Comparison of ENCODE assay signal across 24 mouse cellular contexts in genomic region chr15:81370356-81370755, GRCm38 (mm10). TPM values are rescaled to one million over a fixed set of nuclear protein-coding genes. Genes with fewer than 3 reads are reported as not detected.
DNase-seq lines count a peak whose midpoint lies in the region; ATAC-seq and TF ChIP-seq lines count a peak whose summit lies in the region.
"Had no signal": no experiment of that assay in that cellular context is flagged by ENCODE, and none has a peak within 500 bp of the region (broad histone marks: within the 10 kb centered on the region; RNA-seq: fewer than 3 reads in every experiment).

No protein-coding gene starts in this region.

- TF ChIP-seq CTCF in lung, embryonic 14.5 days (IDR thresholded peaks at IDR 0.05; ENCODE audit: low read depth) = no peak
- TF ChIP-seq CTCF in midbrain, postnatal 0 days (IDR thresholded peaks at IDR 0.05) = no peak

- H3K27ac ChIP-seq in lung, embryonic 14.5 days (ENCODE audit: low read depth) = no peak overlapping the region
- no peak overlapping the region for H3K27ac ChIP-seq in embryonic facial prominence, embryonic 10.5 days (replicated peaks)
- no peak overlapping the region for H3K27ac ChIP-seq in midbrain, postnatal 0 days (ENCODE audit: low read depth, low read length)
- H3K27ac ChIP-seq: embryonic facial prominence, embryonic 12.5 days; forebrain, embryonic 15.5 days; heart, adult 2 months; heart, embryonic 15.5 days; hindbrain, embryonic 10.5 days; hindbrain, embryonic 14.5 days had no signal

- no peaks in the 10 kb centered on the region for H3K9me3 ChIP-seq in lung, embryonic 14.5 days (ENCODE audit: low read depth, low read length)
- no peaks in the 10 kb centered on the region for H3K9me3 ChIP-seq in embryonic facial prominence, embryonic 10.5 days
- H3K9me3 ChIP-seq in midbrain, postnatal 0 days (ENCODE audit: low read length) = no peaks in the 10 kb centered on the region
- H3K9me3 ChIP-seq: embryonic facial prominence, embryonic 12.5 days; forebrain, embryonic 15.5 days; G1E; heart, embryonic 15.5 days; hindbrain, embryonic 10.5 days had no signal

- intact Hi-C loops in heart, postnatal 36 days (cut with DNase I) = no loop called here

- H3K9ac ChIP-seq in lung, embryonic 14.5 days = no peak overlapping the region
- H3K9ac ChIP-seq in midbrain, postnatal 0 days (replicated peaks; ENCODE audit: low read length, poor library complexity, severe bottlenecking) = no peak overlapping the region
- H3K9ac ChIP-seq: embryonic facial prominence, embryonic 12.5 days; forebrain, embryonic 15.5 days; heart, embryonic 15.5 days; hindbrain, embryonic 14.5 days had no signal

- no peak overlapping the region for H3K4me2 ChIP-seq in lung, embryonic 14.5 days
- H3K4me2 ChIP-seq in midbrain, postnatal 0 days (ENCODE audit: low read depth, low read length, poor library complexity, severe bottlenecking) = no peak overlapping the region
- H3K4me2 ChIP-seq: embryonic facial prominence, embryonic 12.5 days; forebrain, embryonic 15.5 days; heart, embryonic 11.5 days; heart, embryonic 15.5 days; hindbrain, embryonic 14.5 days had no signal

- 57% methylated on average over 1 of the region's 1 CpGs for WGBS in lung, embryonic 14.5 days
- WGBS in embryonic facial prominence, embryonic 10.5 days = 53% methylated on average over 1 of the region's 1 CpGs
- 33% methylated on average over 1 of the region's 1 CpGs for WGBS in midbrain, postnatal 0 days

- H3K4me3 ChIP-seq in lung, embryonic 14.5 days (ENCODE audit: low read depth, low read length) = no peak overlapping the region
- no peak overlapping the region for H3K4me3 ChIP-seq in embryonic facial prominence, embryonic 10.5 days
- H3K4me3 ChIP-seq in midbrain, postnatal 0 days (ENCODE audit: low read depth, low read length) = no peak overlapping the region
- H3K4me3 ChIP-seq: embryonic facial prominence, embryonic 12.5 days; forebrain, embryonic 15.5 days; heart, adult 2 months; heart, embryonic 15.5 days; hindbrain, embryonic 10.5 days had no signal

- no peak for ATAC-seq in lung, embryonic 14.5 days (ENCODE audit: insufficient read depth)
- ATAC-seq in midbrain, postnatal 0 days (ENCODE audit: low FRiP score) = no peak
- ATAC-seq: activated CD4-positive, CD25-positive, alpha-beta regulatory T cell, adult 4 months; forebrain, embryonic 15.5 days had no signal

- peak; percentile 52 for DNase-seq in heart, adult 11 months
- DNase-seq in heart, postnatal 36 days = no peak
- peak; percentile 5 for DNase-seq in lung, embryonic 14.5 days
- no peak for DNase-seq in lung, adult 18-20 months
- DNase-seq in R1 (ENCODE audit: low read depth, low spot score) = peak; percentile 94
- DNase-seq in embryonic facial prominence, embryonic 10.5 days (ENCODE audit: low spot score) = no peak
- DNase-seq in midbrain, postnatal 0 days (ENCODE audit: low spot score) = no peak
- DNase-seq: adrenal gland, postnatal 14 days; cerebellum, adult 11-12 months; cerebellum, adult 9-10 months; cerebellum, postnatal 36 days; gastrocnemius, postnatal 10 days; heart, adult 2 months; heart, postnatal 14 days had no signal

- H3K27me3 ChIP-seq in lung, embryonic 14.5 days (ENCODE audit: insufficient read depth, low read length) = no peaks in the 10 kb centered on the region
- no peaks in the 10 kb centered on the region for H3K27me3 ChIP-seq in embryonic facial prominence, embryonic 10.5 days (replicated peaks; ENCODE audit: low read depth, poor library complexity, severe bottlenecking)
- no peaks in the 10 kb centered on the region for H3K27me3 ChIP-seq in midbrain, postnatal 0 days (ENCODE audit: insufficient read depth, low read length)
- H3K27me3 ChIP-seq: embryonic facial prominence, embryonic 12.5 days; forebrain, embryonic 15.5 days; heart, embryonic 15.5 days had no signal

- no peaks in the 10 kb centered on the region for H3K4me1 ChIP-seq in lung, embryonic 14.5 days (ENCODE audit: insufficient read depth)
- H3K4me1 ChIP-seq in embryonic facial prominence, embryonic 10.5 days = no peaks in the 10 kb centered on the region
- H3K4me1 ChIP-seq in midbrain, postnatal 0 days (ENCODE audit: insufficient read depth, low read length) = no peaks in the 10 kb centered on the region
- H3K4me1 ChIP-seq: embryonic facial prominence, embryonic 12.5 days; forebrain, embryonic 15.5 days; heart, embryonic 15.5 days; hindbrain, embryonic 10.5 days had no signal

- H3K36me3 ChIP-seq in lung, embryonic 14.5 days (ENCODE audit: insufficient read depth) = peaks cover 91% of the 10 kb centered on the region
- H3K36me3 ChIP-seq in embryonic facial prominence, embryonic 10.5 days (replicated peaks) = peaks cover 100% of the 10 kb centered on the region
- H3K36me3 ChIP-seq in midbrain, postnatal 0 days (ENCODE audit: insufficient read depth, low read length) = peaks cover 32% of the 10 kb centered on the region

RNA-seq across cellular contexts. Expression of gene Slc25a17, which starts 9.7 kb away (rescaled TPM):
- 10 to 100 TPM; 15.7 to 18.0 TPM for total RNA-seq in heart, postnatal 36 days (2021)
- 103 and 109 TPM in 2 replicates for polyA plus RNA-seq in lung, embryonic 14.5 days (2014; fragmentation: Nextera tagmentation; extraction: Ambion mirVana)
- 83.0 and 94.0 TPM in 2 replicates for polyA plus RNA-seq in embryonic facial prominence, embryonic 10.5 days (2016; fragmentation: Nextera tagmentation; extraction: Ambion mirVana)
- total RNA-seq in midbrain, postnatal 0 days (2014; rRNA removed) = 74.4 and 77.4 TPM in 2 replicates
- 121 and 123 TPM in 2 replicates for polyA plus RNA-seq in midbrain, postnatal 0 days (2015; fragmentation: Nextera tagmentation; extraction: Ambion mirVana)

RNA-seq across cellular contexts. Expression of gene St13, which starts 29.5 kb away (rescaled TPM):
- 10 to 100 TPM; 98.6 to 99.5 TPM for total RNA-seq in heart, postnatal 36 days (2021)
- polyA plus RNA-seq in lung, embryonic 14.5 days (2014; fragmentation: Nextera tagmentation; extraction: Ambion mirVana) = 132 and 145 TPM in 2 replicates
- 231 and 233 TPM in 2 replicates for polyA plus RNA-seq in embryonic facial prominence, embryonic 10.5 days (2016; fragmentation: Nextera tagmentation; extraction: Ambion mirVana)
- 111 and 137 TPM in 2 replicates for total RNA-seq in midbrain, postnatal 0 days (2014; rRNA removed)
- 231 and 241 TPM in 2 replicates for polyA plus RNA-seq in midbrain, postnatal 0 days (2015; fragmentation: Nextera tagmentation; extraction: Ambion mirVana)

RNA-seq across cellular contexts. Expression of gene Xpnpep3, which starts 29.6 kb away (rescaled TPM):
- 10 to 100 TPM; 13.3 TPM for total RNA-seq in heart, postnatal 36 days (2021)
- polyA plus RNA-seq in lung, embryonic 14.5 days (2014; fragmentation: Nextera tagmentation; extraction: Ambion mirVana) = 8.6 and 9.6 TPM in 2 replicates
- polyA plus RNA-seq in embryonic facial prominence, embryonic 10.5 days (2016; fragmentation: Nextera tagmentation; extraction: Ambion mirVana) = 13.6 and 14.4 TPM in 2 replicates
- total RNA-seq in midbrain, postnatal 0 days (2014; rRNA removed) = 8.2 and 13.8 TPM in 2 replicates
- polyA plus RNA-seq in midbrain, postnatal 0 days (2015; fragmentation: Nextera tagmentation; extraction: Ambion mirVana) = 5.4 and 6.5 TPM in 2 replicates

RNA-seq across cellular contexts. Expression of gene Dnajb7, which starts 37.7 kb away (rescaled TPM):
- not detected for total RNA-seq in heart, postnatal 36 days (2021)
- polyA plus RNA-seq in lung, embryonic 14.5 days (2014; fragmentation: Nextera tagmentation; extraction: Ambion mirVana) = 1.4 and 2.2 TPM in 2 replicates
- polyA plus RNA-seq in embryonic facial prominence, embryonic 10.5 days (2016; fragmentation: Nextera tagmentation; extraction: Ambion mirVana) = 3.0 and 3.1 TPM in 2 replicates
- not detected in 2 replicates for total RNA-seq in midbrain, postnatal 0 days (2014; rRNA removed)
- polyA plus RNA-seq in midbrain, postnatal 0 days (2015; fragmentation: Nextera tagmentation; extraction: Ambion mirVana) = 0.16 and 0.26 TPM in 2 replicates
- total RNA-seq: adrenal gland, adult 18-20 months; adrenal gland, postnatal 14 days; gastrocnemius, postnatal 10 days; gastrocnemius, postnatal 4 days; heart, adult 2 months; heart, postnatal 14 days had no signal
- polyA plus RNA-seq: G1E; heart, adult 2 months had no signal

Comparison
In these comparisons a context has a peak if more than half of its experiments do, and no peak if none do; other contexts are left out.
1. DNase-seq: peak in heart, adult 11 months (single experiment), lung, embryonic 14.5 days (single experiment) and R1 (single experiment); none in heart, postnatal 36 days (0 of 2), lung, adult 18-20 months (0 of 2), embryonic facial prominence, embryonic 10.5 days (single experiment) and midbrain, postnatal 0 days (single experiment).